Mouse (Mus musculus): ENCODE data around the gene Ccer2. TPM values are rescaled to one million over a fixed set of nuclear protein-coding genes. Genes with fewer than 3 reads are reported as not detected.

The Ccer2 gene
- polyA plus RNA-seq, 1 experiment from 2014 or later, result 128 TPM

DNA sequence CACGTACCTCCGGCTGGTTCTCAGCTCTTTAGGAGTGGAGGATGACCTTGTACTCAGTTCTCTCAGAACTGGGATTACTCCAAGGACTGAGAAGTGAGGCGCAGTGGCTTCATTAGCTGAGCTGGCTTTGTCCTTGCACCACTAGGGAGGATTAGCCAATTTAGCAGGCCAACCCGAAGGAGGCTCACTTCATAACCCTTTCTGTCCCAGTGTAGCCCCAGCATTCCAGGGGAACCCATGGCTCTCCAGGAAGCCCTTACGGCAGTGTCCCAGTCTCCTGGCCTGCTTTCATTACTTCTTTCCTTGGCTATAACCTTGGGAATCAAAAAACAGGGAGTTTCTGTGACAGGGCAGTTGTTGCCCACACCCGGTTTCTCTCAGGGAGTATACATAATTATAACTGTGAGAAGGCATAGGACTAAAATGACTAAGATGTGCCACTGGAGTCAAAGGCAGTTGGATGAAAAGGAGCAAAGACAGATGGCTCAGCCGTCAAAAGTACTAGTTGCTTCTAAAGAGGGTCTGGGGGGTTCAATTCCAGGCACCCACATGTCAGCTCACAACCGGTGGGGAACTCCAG lies 51.8 kb downstream of the Ccer2 start:
- H3K4me2 ChIP-seq (replicated peaks), result peak overlapping the region; percentile 94
- H3K4me1 ChIP-seq, result peaks cover 31% of the 10 kb centered on the region
- peak overlapping the region; percentile 100 for H3K27ac ChIP-seq (replicated peaks)
- peak overlapping the region; percentile 84 for H3K9ac ChIP-seq
- WGBS, result 32% methylated on average over 6 of the region's 8 CpGs
- no peaks in the 10 kb centered on the region for H3K36me3 ChIP-seq
- no peaks in the 10 kb centered on the region for H3K27me3 ChIP-seq
- H3K4me3 ChIP-seq (replicated peaks), result peak overlapping the region; percentile 79
- ATAC-seq (ENCODE audit: insufficient number of reproducible peaks, low FRiP score, low TSS enrichment, low read depth), result no peak
- no peaks in the 10 kb centered on the region for H3K9me3 ChIP-seq (replicated peaks)

DNA sequence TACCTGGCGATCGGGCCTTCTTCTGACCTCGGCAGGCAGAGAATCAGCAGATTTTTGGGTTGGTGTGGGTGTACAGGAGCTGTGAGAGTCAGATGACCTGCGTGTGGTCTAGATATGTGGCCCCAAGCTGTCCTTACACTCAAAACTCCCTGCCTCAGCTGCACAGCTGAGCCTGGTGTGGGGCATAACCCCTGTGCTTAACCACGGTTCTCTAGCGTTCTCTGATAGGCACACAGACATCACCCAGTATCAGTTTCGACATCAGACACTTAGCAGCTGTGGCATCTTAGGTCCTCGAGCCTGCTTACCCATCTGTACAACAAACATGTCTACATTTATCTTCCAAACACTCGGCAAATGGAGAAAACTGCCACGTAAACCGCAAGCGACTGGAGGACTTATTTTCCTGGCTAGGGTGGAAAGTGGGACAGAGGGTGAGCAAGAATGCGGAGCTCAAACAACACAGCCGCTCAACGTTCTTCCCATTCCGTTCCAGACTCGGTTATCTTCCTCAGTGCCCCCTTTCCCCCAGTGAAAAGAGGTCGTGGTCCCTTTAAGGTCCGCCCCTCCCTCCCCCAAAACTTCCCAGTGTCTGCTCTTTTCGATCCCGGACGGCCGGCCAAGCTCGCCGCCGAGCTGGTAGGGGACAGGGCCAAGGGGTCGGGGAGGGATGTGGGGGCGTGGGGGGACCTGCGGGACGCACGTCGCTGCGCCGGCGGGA lies 52.4 kb downstream of the Ccer2 start, which contains the start of gene Hnrnpl:
Hnrnpl (plus strand) TSS at position 321 of the 721 bp plus-strand sequence.
- Histone ChIP-seq H3K36me3 (peaks cover 4% of the 10 kb centered on the region), H3K4me1 (peaks cover 31% of the 10 kb centered on the region), H3K9ac (peak within 1 kb of the TSS; percentile 84), H3K27me3 (no peaks in the 10 kb centered on the region), H3K4me3 (replicated peaks) (peak within 1 kb of the TSS; percentile 79), H3K9me3 (replicated peaks) (no peaks in the 10 kb centered on the region), H3K4me2 (replicated peaks) (peak within 1 kb of the TSS; percentile 94), H3K27ac (replicated peaks) (peak within 1 kb of the TSS; percentile 100)
- 1% methylated on average over 35 of the region's 35 CpGs for WGBS
- peak; percentile 9 for ATAC-seq (ENCODE audit: insufficient number of reproducible peaks, low FRiP score, low TSS enrichment, low read depth)

Other genes starting within 250 kb of the Ccer2 start
- gene Ifnl2, start 245.7 kb upstream of the Ccer2 start, polyA plus RNA-seq (2015; fragmentation: Nextera tagmentation; extraction: Ambion mirVana), result not detected in 2 replicates
- gene Ifnl3, start 233.3 kb upstream of the Ccer2 start, polyA plus RNA-seq (2015; fragmentation: Nextera tagmentation; extraction: Ambion mirVana), result not detected in 2 replicates
- not detected in 2 replicates for gene Sycn, start 215.3 kb upstream of the Ccer2 start, polyA plus RNA-seq (2015; fragmentation: Nextera tagmentation; extraction: Ambion mirVana)
- 2.6 and 4.6 TPM in 2 replicates for gene Nccrp1, start 208.9 kb upstream of the Ccer2 start, polyA plus RNA-seq (2015; fragmentation: Nextera tagmentation; extraction: Ambion mirVana)
- 32.8 and 34.1 TPM in 2 replicates for gene Samd4b, start 158.0 kb upstream of the Ccer2 start, polyA plus RNA-seq (2015; fragmentation: Nextera tagmentation; extraction: Ambion mirVana)
- gene Pak4, start 158.0 kb upstream of the Ccer2 start, polyA plus RNA-seq (2015; fragmentation: Nextera tagmentation; extraction: Ambion mirVana), result 37.4 and 39.3 TPM in 2 replicates
- 1.3 and 1.9 TPM in 2 replicates for gene Acp7, start 124.8 kb upstream of the Ccer2 start, polyA plus RNA-seq (2015; fragmentation: Nextera tagmentation; extraction: Ambion mirVana)
- gene Fbxo27, start 63.3 kb upstream of the Ccer2 start, polyA plus RNA-seq (2015; fragmentation: Nextera tagmentation; extraction: Ambion mirVana), result 8.8 and 9.1 TPM in 2 replicates
- gene Fbxo17, start 39.4 kb upstream of the Ccer2 start, polyA plus RNA-seq (2015; fragmentation: Nextera tagmentation; extraction: Ambion mirVana), result 29.1 and 32.3 TPM in 2 replicates
- gene Mrps12, start 14.4 kb upstream of the Ccer2 start, polyA plus RNA-seq (2015; fragmentation: Nextera tagmentation; extraction: Ambion mirVana), result 122 and 124 TPM in 2 replicates
- gene Sars2, start 14.2 kb upstream of the Ccer2 start, polyA plus RNA-seq (2015; fragmentation: Nextera tagmentation; extraction: Ambion mirVana), result 21.9 and 25.3 TPM in 2 replicates
- gene Sirt2, start 10.6 kb downstream of the Ccer2 start, polyA plus RNA-seq (2015; fragmentation: Nextera tagmentation; extraction: Ambion mirVana), result 85.3 and 89.4 TPM in 2 replicates
- 42.8 and 47.1 TPM in 2 replicates for gene Nfkbib, start 11.3 kb downstream of the Ccer2 start, polyA plus RNA-seq (2015; fragmentation: Nextera tagmentation; extraction: Ambion mirVana)
- gene Rinl, start 32.8 kb downstream of the Ccer2 start, polyA plus RNA-seq (2015; fragmentation: Nextera tagmentation; extraction: Ambion mirVana), result 3.8 and 4.7 TPM in 2 replicates
- 211 and 225 TPM in 2 replicates for gene Hnrnpl, start 52.4 kb downstream of the Ccer2 start, polyA plus RNA-seq (2015; fragmentation: Nextera tagmentation; extraction: Ambion mirVana)
- 226 and 231 TPM in 2 replicates for gene Ech1, start 69.0 kb downstream of the Ccer2 start, polyA plus RNA-seq (2015; fragmentation: Nextera tagmentation; extraction: Ambion mirVana)
- 15.4 and 18.0 TPM in 2 replicates for gene Lgals4, start 77.7 kb downstream of the Ccer2 start, polyA plus RNA-seq (2015; fragmentation: Nextera tagmentation; extraction: Ambion mirVana)
- 187 and 265 TPM in 2 replicates for gene Lgals7, start 107.7 kb downstream of the Ccer2 start, polyA plus RNA-seq (2015; fragmentation: Nextera tagmentation; extraction: Ambion mirVana)
- 1.1 and 1.4 TPM in 2 replicates for gene Capn12, start 125.2 kb downstream of the Ccer2 start, polyA plus RNA-seq (2015; fragmentation: Nextera tagmentation; extraction: Ambion mirVana)
- 321 and 328 TPM in 2 replicates for gene Actn4, start 206.2 kb downstream of the Ccer2 start, polyA plus RNA-seq (2015; fragmentation: Nextera tagmentation; extraction: Ambion mirVana)
- gene Eif3k, start 225.7 kb downstream of the Ccer2 start, polyA plus RNA-seq (2015; fragmentation: Nextera tagmentation; extraction: Ambion mirVana), result 403 and 405 TPM in 2 replicates
- 7.5 and 7.7 TPM in 2 replicates for gene Map4k1, start 225.9 kb downstream of the Ccer2 start, polyA plus RNA-seq (2015; fragmentation: Nextera tagmentation; extraction: Ambion mirVana)